Mouse (Mus musculus): ENCODE data around the gene Klhl10. TPM values are rescaled to one million over a fixed set of nuclear protein-coding genes. Genes with fewer than 3 reads are reported as not detected.

Gene Klhl10
- polyA plus RNA-seq, 1 experiment, result 0.13 TPM

DNA sequence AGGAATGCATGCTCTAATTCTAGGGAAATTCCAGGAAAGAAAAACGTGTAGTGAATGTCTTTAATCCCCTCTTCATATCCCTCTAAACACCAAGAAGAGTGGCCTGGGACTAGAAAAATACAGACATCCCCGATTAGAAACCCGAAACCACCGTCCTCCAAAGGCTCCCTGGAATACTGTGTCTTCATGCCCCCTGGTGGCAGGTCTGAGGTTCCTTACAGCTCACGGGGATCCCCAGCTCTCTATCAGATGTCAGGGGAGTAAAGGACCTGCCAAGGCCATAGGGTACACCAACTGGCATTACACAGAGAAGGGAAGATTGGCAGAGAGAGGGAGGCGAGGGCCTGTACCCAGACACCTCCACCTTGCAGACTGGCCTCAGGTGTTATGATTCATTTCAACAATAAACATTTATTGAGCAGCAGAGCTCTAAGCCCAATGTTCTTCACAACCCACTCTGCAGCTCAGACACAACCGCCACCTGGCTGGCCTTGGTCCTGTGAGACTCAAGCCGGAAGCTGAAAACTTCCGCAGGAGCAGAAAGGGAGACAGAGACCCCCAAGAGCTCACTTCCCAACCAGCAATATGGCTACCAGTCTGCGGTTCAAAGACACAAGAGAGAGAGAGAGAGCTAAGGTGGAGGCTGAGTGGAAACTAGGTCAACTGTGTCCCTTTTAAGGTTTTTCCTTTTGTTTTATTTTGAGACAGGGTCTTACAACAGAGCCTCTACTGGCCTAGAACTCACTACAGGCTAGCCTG lies 33.5 kb upstream of the Klhl10 start:
- peak; percentile 83 for DNase-seq
- Histone ChIP-seq H3K36me3 (ENCODE audit: control insufficient read depth, insufficient read depth, low read length) (no peaks in the 10 kb centered on the region), H3K4me1 (ENCODE audit: control insufficient read depth, insufficient read depth, low read length) (peaks cover 2% of the 10 kb centered on the region; the same call in 1 of the 2 replicates), H3K4me3 (ENCODE audit: insufficient read depth, low read depth, low read length) (no peak overlapping the region), H3K27ac (ENCODE audit: insufficient read depth, low read depth, low read length) (no peak overlapping the region), H3K27me3 (replicated peaks; ENCODE audit: control insufficient read depth, insufficient read depth, low read length) (no peaks in the 10 kb centered on the region)
- TF ChIP-seq POLR2A (IDR thresholded peaks at IDR 0.05; ENCODE audit: low read depth, low read length) (no peak), CTCF (conservative IDR thresholded peaks at IDR 0.05; ENCODE audit: insufficient read depth, insufficient read length, low read depth, low read length) (peak; percentile 83)
- 41% methylated on average over 10 of the region's 10 CpGs for WGBS

DNA sequence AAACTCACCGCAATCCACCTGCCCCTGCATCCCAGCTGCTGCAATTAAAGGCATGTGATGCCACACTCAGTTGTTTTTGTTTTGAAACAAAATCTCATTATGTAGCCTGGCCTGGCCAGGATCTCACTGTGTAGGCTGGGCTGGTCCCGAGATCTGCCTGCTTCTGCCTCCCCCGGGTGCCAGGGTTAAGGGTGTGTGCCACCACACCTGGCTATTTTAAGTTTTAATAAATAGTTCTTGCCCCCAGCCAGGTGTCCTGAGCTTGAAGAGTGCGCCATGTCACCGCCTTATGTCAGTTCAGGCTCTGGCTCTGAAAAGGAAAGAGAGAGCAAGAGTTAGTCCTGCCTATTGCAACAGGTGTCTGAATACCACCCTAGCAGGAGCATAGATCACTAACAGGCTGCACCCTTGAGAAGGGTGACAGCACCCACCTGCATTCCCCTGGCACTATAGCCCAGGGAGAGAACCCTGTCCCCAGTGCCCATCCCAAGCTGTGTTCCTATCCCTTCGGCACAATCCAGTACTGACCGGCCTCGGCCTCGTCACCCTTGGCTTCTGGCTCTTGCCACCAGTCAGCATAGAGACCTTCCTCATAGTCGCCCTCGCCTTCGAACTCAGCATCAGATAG lies 32.8 kb upstream of the Klhl10 start:
- no peaks in the 10 kb centered on the region for H3K4me1 ChIP-seq (ENCODE audit: control insufficient read depth, insufficient read depth, low read length)
- H3K36me3 ChIP-seq (ENCODE audit: control insufficient read depth, insufficient read depth, low read length), result no peaks in the 10 kb centered on the region
- 94% methylated on average over 12 of the region's 12 CpGs for WGBS
- H3K27ac ChIP-seq (ENCODE audit: insufficient read depth, low read depth, low read length), result no peak overlapping the region
- no peak overlapping the region for H3K4me3 ChIP-seq (ENCODE audit: insufficient read depth, low read depth, low read length)
- TF ChIP-seq CTCF (conservative IDR thresholded peaks at IDR 0.05; ENCODE audit: insufficient read depth, insufficient read length, low read depth, low read length) (no peak), POLR2A (IDR thresholded peaks at IDR 0.05; ENCODE audit: low read depth, low read length) (no peak)
- H3K27me3 ChIP-seq (replicated peaks; ENCODE audit: control insufficient read depth, insufficient read depth, low read length), result no peaks in the 10 kb centered on the region
- DNase-seq, result no peak

DNA sequence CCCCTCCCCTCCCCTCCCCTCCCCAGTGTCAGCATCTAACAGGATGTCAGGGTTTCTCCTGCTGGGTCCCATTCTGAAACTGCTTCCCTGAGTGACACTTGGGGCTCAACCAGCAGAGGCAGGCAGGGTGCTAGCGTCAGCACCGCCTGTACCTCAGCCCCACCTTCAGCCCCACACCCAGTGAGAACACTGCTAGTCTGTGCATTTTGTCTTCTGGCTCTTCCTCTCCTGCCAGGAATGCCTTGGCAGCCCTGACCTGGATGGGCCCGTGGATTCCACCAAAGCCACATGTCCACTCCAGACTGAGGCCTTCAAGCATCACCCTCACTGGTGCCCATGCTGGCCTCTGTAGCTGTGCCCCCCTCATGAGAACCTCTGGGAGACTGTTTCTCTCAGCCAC lies 32.0 kb upstream of the Klhl10 start:
- H3K27me3 ChIP-seq (replicated peaks; ENCODE audit: control insufficient read depth, insufficient read depth, low read length), result no peaks in the 10 kb centered on the region
- H3K36me3 ChIP-seq (ENCODE audit: control insufficient read depth, insufficient read depth, low read length), result no peaks in the 10 kb centered on the region
- H3K27ac ChIP-seq (ENCODE audit: insufficient read depth, low read depth, low read length), result no peak overlapping the region
- DNase-seq, result no peak
- no peaks in the 10 kb centered on the region for H3K4me1 ChIP-seq (ENCODE audit: control insufficient read depth, insufficient read depth, low read length)
- 93% methylated on average over 3 of the region's 3 CpGs for WGBS
- TF ChIP-seq POLR2A (IDR thresholded peaks at IDR 0.05; ENCODE audit: low read depth, low read length) (no peak), CTCF (conservative IDR thresholded peaks at IDR 0.05; ENCODE audit: insufficient read depth, insufficient read length, low read depth, low read length) (no peak)
- no peak overlapping the region for H3K4me3 ChIP-seq (ENCODE audit: insufficient read depth, low read depth, low read length)

DNA sequence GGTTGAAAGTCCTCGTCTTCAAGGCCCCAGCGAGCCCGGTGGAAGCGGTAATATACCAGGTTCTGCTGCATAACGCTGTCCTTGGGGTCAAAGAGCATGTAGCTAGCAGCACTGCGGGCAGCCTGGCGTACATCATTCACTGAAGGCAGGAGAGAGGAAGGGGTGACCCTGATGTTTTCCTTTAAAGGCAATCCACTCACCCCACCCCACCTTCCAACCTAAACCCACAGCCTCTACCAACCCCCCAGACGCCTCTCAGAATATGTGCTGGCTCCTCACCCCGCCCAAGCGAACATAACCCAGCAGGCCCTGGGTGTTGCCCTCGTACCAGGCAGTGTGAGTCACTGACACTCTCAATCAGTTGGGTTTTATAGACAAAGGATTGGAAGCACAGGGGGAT lies 30.0 kb upstream of the Klhl10 start:
- no peaks in the 10 kb centered on the region for H3K27me3 ChIP-seq (replicated peaks; ENCODE audit: control insufficient read depth, insufficient read depth, low read length)
- H3K4me3 ChIP-seq (ENCODE audit: insufficient read depth, low read depth, low read length), result no peak overlapping the region
- DNase-seq, result no peak
- H3K36me3 ChIP-seq (ENCODE audit: control insufficient read depth, insufficient read depth, low read length), result no peaks in the 10 kb centered on the region
- no peaks in the 10 kb centered on the region for H3K4me1 ChIP-seq (ENCODE audit: control insufficient read depth, insufficient read depth, low read length)
- no peak overlapping the region for H3K27ac ChIP-seq (ENCODE audit: insufficient read depth, low read depth, low read length)
- TF ChIP-seq POLR2A (IDR thresholded peaks at IDR 0.05; ENCODE audit: low read depth, low read length) (no peak), CTCF (conservative IDR thresholded peaks at IDR 0.05; ENCODE audit: insufficient read depth, insufficient read length, low read depth, low read length) (no peak)
- 61% methylated on average over 11 of the region's 11 CpGs for WGBS

DNA sequence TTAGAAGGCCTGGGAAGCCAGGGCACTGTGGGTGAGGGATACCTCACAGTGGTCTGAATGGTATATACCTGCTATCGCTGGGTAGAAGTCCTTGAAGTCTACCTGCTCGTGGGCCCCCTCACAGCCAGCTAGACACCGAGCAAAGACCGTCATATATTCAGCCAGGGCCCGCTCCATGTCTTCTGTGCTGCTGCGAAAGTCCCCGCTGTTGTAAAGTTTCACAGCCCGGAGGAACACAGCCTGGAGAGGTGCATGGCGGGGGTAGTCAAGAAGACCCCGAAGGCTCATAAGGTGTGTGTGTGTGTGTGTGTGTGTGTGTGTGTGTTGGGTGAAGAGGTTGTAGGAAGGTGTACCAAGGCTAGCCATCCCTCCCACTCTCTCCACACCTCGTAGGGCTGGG lies 28.2 kb upstream of the Klhl10 start:
- Histone ChIP-seq H3K27me3 (replicated peaks; ENCODE audit: control insufficient read depth, insufficient read depth, low read length) (no peaks in the 10 kb centered on the region), H3K4me3 (ENCODE audit: insufficient read depth, low read depth, low read length) (peak overlapping the region; percentile 67), H3K27ac (ENCODE audit: insufficient read depth, low read depth, low read length) (no peak overlapping the region), H3K4me1 (ENCODE audit: control insufficient read depth, insufficient read depth, low read length) (no peaks in the 10 kb centered on the region), H3K36me3 (ENCODE audit: control insufficient read depth, insufficient read depth, low read length) (no peaks in the 10 kb centered on the region)
- WGBS, result 78% methylated on average over 11 of the region's 11 CpGs
- DNase-seq, result no peak
- TF ChIP-seq CTCF (conservative IDR thresholded peaks at IDR 0.05; ENCODE audit: insufficient read depth, insufficient read length, low read depth, low read length), result no peak
- no peak for TF ChIP-seq POLR2A (IDR thresholded peaks at IDR 0.05; ENCODE audit: low read depth, low read length)

DNA sequence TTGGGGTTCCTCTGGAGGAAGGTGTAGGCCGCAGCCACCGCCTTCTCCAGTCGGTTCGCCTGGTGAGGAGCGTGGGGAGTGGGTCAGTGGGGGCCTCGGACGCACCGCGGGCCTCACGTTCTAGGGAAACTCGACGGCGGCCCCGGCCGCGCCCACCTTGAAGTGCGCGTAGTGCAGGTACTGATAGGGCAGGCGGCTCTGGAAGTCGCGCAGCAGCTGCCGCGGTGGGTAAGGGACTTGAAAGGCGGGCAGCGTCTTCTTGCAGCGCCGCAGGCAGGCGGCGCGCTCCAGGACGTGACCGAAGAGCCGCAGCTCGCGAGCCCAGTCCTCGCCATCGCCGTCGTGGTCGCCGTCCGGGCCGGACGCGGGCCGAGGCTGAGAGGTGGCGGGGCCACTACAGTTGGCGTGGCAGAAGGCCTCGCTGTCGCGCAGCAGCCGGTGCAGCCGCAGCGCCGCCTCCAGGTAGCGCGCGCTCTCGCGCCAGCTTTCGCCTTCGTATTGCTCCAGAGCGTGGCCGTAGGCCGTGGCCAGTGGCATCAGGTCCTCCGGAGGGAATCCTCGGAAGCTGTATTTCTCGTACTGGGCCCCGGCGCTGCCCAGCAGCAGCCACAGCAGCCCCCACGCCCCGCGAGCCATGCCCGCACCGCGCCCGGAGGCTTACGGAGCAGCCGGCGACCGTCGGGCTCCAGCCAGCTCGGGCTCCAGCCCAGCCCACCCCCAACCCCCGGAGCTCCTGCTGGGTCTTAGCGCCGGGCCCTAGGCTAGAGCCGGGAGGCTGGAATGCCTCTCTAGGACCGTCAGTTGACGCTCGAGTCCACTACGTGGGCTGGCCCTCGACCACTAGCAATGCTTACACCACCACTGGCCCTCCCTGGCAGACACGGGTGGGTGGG lies 27.4 kb upstream of the Klhl10 start, which contains the start of gene P3h4:
TSS of gene P3h4 (minus strand) at position 816 of the 893 bp plus-strand sequence.
- Histone ChIP-seq H3K27ac (ENCODE audit: insufficient read depth, low read depth, low read length) (peak within 1 kb of the TSS; percentile 51), H3K4me3 (ENCODE audit: insufficient read depth, low read depth, low read length) (peak within 1 kb of the TSS; percentile 72), H3K27me3 (replicated peaks; ENCODE audit: control insufficient read depth, insufficient read depth, low read length) (no peaks in the 10 kb centered on the region), H3K4me1 (ENCODE audit: control insufficient read depth, insufficient read depth, low read length) (no peaks in the 10 kb centered on the region), H3K36me3 (ENCODE audit: control insufficient read depth, insufficient read depth, low read length) (no peaks in the 10 kb centered on the region)
- TF ChIP-seq CTCF (conservative IDR thresholded peaks at IDR 0.05; ENCODE audit: insufficient read depth, insufficient read length, low read depth, low read length), result peak; percentile 68
- no peak for TF ChIP-seq POLR2A (IDR thresholded peaks at IDR 0.05; ENCODE audit: low read depth, low read length)
- 3% methylated on average over 93 of the region's 93 CpGs for WGBS
- peak; percentile 84 for DNase-seq

All from kidney, adult 2 months (tissue).